Mouse (Mus musculus) heart, postnatal 36 days (tissue): ENCODE measurements around the gene Mybpc3. TPM values are rescaled to one million over a fixed set of nuclear protein-coding genes. Genes with fewer than 3 reads are reported as not detected.
A peak's percentile ranks its signal among the peaks of the same experiment; 100 is the strongest.

Experiments
- DNase-seq, 2 experiments: peaks; one replicate each; pipeline ENCODE4 v3.0.0; 2021 to 2022
- intact Hi-C: fragments of 180-260 bp; cut with DNase I; formaldehyde crosslinking; loops from one replicate; pipeline ENCODE4 v1.15.1; 2025
- total RNA-seq, 2 experiments: library from RNA; stranded (reverse); gene quantifications; 2 replicates each; pipeline ENCODE4 v1.2.3; 2021

The Mybpc3 gene
- total RNA-seq, 2 experiments from 2014 or later = 1,434 to 1,723 TPM

DNA sequence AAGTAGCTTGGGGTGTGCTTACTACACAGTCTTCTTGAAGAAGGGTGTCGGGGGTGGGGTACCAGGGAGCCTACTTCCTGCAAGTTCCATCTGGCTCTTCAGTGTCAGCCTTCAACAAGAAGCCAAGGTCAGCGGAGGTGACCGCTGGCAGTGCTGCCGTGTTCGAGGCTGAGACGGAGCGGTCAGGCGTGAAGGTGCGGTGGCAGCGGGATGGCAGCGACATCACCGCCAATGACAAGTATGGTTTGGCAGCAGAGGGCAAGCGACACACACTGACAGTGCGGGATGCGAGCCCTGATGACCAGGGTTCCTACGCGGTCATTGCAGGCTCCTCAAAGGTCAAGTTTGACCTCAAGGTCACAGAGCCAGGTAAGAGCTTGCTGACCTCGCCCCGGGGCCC, 1.1 kb downstream of the Mybpc3 start:
- intact Hi-C loops = loop anchor here (5.0 kb wide), 2 partner anchors 138 to 158 kb away; partner anchors contain the start of gene Pacsin3
- no peak for DNase-seq

DNA sequence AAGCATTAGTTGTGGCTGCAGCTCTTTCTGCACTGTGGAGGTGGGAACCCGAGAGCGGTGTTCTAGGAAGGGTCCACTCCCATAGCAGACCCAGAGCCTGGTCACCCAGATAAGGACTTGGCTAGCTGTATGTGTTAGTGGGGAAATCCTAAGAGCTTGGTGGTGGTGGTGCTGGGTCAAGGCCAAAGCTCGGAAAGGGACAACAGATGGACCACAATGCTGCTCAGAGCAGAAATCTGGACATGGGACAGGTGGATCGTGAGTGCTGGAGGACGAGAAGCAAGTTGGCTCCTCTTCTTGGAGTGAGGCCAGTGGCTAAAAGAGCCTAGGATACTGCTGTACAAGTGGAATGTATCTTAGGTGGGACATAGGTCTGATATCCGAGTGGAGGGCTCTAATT, 1.6 kb downstream of the Mybpc3 start:
- no peak for DNase-seq
- intact Hi-C loops = loop anchor here (5.0 kb wide), 2 partner anchors 138 to 158 kb away; partner anchors contain the start of gene Pacsin3

DNA sequence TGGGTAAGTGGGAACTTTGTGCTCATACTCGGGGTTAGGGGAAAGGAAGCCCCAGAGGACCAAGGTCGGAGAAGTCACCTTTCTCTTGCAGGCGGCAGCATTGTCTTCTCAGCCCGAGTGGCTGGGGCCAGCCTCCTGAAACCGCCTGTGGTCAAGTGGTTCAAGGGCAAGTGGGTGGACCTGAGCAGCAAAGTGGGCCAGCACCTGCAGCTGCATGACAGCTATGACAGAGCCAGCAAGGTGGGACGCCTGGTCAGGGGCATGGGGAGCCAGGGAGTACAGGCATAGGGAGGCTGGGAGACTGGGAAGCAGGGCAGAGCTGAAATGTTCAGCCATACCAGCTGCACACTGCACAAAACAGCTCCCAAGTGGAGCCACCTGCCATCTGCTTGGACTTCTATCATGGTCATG, 2.3 kb downstream of the Mybpc3 start:
- intact Hi-C loops = no loop called here
- DNase-seq = no peak

DNA sequence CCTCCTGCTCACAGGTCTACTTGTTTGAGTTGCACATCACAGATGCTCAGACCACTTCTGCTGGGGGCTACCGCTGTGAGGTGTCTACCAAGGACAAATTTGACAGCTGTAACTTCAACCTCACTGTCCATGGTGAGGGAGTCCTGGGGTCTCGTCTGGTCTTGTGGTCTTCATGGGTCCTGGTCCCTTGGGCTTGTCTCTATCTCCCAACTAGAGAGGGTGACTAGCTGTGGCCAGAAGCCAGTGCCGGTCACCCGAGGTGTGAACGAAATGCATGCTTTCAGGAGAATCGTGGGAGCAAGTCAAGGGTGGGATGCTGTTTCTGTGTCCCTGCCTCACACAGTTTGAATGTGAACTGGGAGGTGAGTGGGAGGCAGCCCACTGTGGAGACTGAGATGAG, 3.1 kb downstream of the Mybpc3 start:
- no peak for DNase-seq
- intact Hi-C loops = no loop called here

DNA sequence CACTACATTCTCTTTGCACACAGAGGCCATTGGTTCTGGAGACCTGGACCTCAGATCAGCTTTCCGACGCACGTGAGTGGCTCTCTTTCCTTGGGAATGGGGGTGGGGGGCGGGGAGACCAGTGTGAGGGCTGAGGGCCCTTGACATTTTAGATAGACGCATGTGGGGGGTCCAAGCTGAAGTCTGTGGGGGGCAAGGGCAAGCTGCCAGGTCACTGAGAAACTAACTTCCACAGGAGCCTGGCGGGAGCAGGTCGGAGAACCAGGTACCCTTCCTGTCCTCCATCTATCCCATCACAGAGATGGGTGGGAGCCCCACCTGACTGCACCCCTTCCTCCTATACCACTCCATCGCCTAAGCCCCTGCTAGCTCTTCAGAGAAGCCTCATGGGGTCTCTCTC, 3.6 kb downstream of the Mybpc3 start:
- intact Hi-C loops = no loop called here
- no peak for DNase-seq

DNA sequence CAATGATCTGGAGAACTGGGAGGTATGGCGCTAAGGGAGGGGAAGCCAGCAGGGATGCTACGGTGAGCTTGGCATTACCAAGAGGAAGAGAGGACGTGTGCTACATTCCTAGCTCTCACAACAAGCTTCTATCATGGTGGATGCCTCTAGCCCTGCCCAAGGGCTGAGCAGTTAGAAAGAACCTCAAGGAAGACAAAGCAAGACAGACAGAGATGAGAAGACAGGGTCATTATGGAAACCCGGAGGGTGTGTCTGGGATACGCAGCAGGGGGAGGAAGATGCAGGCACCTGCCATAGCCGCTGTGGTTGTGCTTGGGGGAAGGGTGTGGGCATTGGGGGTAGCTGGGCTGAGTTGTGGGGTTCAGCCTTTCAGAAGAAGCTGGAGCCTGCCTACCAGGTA, 5.6 kb downstream of the Mybpc3 start:
- intact Hi-C loops = no loop called here
- DNase-seq = no peak

DNA sequence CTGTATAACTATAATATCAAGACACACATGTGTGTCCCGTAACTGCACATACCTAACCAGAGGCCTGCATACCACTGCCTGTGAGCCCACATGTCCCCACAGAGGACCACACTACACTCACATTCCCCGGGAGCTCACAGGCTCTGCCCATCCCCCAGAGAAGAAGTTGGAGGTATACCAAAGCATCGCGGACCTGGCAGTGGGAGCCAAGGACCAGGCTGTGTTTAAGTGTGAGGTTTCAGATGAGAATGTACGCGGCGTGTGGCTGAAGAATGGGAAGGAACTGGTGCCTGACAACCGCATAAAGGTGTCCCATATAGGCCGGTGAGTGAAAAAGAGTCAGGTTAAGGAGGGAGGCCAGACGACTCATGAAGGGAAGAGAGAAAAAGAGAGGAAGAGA, 7.2 kb downstream of the Mybpc3 start:
- intact Hi-C loops = no loop called here
- DNase-seq = no peak

DNA sequence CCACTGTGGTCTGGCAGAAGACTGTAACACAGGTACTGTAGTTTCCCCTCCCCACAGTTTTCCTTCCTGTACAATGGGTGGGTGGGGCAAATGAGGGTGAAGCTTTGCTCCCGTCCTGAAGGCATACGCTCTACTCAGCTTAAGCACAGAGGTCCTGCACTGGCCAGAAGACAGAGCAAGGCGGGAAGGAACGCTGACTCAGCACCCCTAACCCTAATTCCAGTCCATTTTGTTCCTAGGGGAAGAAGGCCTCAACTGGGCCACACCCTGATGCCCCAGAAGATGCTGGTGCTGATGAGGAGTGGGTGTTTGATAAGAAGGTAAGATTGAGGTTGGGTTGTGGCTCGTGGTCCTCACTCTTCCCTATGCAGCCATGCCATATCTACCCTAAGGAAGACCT, 10.8 kb downstream of the Mybpc3 start:
- no peak for DNase-seq
- intact Hi-C loops = no loop called here

DNA sequence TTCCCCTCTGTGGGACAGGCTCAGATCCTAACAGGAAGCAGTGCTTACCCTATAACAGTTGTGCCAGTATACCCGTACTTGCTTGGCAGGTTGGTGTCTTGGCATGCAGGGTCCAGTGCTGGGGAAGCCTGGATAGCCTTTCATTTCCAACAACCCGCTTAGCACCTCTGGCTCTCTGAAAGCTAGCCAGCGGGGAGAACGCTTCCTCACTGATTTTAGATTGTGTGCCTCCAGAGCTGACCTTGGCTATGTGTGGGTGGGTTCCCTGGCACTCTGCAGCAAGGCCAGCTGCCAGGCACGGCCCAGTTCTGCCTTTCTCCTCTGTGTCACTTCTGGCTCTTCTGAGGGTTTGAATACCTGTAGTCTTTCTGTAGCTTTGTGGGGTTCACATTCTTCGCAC, 12.2 kb downstream of the Mybpc3 start:
- peak in 1 of 2 experiments; percentile 37 for DNase-seq
- intact Hi-C loops = no loop called here

DNA sequence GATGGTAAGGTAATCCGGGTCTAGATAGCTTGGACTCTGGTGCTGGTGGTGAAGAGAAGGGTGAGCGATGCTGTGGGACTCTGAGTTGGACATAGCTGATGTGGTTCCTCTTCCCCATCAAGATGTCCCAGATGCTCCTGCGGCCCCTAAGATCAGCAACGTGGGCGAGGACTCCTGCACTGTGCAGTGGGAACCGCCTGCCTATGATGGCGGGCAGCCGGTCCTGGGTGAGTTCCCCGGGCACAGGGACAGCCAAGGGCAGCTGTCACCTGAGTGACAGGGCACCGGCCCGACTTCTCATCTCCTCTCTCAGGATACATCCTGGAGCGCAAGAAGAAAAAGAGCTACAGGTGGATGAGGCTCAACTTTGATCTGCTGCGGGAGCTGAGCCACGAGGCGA, 13.3 kb downstream of the Mybpc3 start:
- DNase-seq = no peak
- intact Hi-C loops = no loop called here

DNA sequence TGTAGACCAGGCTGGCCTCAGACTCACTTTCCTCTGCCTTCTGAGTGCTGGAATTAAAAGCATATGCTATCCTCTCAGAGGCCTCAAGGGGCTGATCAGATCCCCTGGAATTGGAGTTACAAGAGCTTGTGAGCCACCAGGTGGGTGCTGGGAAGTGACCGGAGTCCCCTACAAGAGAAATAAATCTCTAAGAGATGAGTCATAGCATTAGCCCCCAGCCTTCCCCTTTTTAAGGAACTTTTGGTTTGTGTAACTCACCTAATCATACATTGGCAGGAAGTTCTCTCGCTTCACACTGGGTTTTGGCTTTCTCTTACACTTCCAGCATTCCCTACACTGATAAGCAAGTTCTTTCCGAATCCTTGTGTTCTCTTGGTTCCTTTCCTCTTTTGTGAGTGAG, 14.1 kb downstream of the Mybpc3 start:
- no peak for DNase-seq
- intact Hi-C loops = no loop called here

DNA sequence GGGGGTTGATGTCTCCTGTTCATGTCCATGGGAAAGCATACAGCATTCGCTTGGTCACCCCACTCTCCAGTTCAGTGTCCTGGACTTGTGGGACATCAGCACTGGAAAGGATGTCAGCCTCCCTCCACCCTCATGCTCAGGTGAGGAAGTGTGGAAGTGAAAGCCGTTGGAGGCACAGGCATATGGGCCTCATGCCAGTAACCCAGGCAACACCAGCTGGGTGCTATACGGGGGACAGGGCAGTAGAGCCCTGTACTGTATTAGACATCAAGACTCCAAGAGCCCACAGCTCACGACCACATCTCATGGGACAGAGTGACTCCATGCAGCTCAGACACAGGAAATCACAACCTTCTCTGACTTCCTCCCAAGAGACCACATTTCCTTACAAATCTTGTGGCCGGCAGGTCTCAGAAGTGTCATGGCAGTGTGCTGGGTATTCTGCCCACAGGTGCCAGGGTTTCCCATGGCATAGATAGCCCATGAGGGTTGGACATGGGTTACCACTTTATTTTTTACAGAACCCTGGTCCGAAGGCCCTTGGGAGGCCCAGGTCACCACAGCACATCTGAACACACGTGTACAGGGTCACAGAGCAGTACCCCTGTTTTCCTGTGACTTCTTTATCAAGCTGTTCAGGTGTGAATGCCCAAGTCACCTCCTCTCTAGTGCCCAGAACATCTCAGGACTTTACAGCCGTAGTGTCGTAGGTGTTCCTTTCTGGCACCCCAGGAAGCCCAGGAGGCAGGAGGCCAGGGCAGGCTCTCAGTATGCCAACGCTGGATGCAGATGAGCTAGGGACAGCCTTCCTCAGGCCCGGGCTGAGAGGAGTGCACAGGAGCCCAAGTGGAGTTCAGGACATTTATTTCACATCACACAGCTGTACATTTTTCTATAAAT, 18.8 kb downstream of the Mybpc3 start:
- intact Hi-C loops = no loop called here
- no peak for DNase-seq

DNA sequence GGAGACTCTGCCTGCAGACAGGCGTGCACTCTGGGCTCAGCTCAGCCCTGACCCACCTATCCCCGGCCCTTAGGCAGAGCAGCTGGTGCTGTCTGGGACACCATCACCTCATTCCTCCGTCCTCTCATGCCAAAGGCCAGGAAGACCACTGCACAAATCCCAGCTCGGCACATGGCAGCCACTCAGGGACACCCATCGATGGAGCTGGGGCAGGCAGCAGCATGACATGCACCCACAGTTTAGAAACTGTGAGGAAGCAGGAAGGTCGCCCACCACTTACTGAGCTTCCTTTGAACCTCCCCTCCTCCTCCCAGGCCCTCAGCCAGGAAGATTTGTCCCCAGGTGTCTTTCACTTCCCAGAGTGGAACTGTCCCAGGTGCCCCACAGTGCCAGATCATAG, 19.5 kb downstream of the Mybpc3 start:
- no peak for DNase-seq

DNA sequence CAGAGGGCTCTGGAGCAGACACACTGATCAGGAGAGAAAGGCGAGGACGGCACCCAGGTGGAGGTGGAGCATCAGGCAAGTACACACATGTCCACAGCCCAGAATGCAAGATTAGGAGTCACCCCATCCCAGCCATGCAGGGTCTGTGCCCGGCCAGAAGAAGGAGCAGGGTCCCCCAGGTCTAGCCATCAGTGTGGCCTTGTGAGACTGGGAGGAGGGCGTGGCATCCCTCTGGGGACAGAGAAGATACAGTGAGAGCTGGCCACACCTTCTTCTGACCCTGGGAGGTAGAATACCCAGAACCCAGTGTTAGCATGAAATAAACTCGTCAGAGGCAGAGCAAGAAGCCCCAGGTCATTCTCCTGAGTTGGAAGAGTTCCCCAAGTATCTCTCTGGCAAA, 21.4 kb downstream of the Mybpc3 start:
- DNase-seq = no peak
- intact Hi-C loops = no loop called here

More for the DNA sequence above, 19.5 kb downstream of the Mybpc3 start:
- intact Hi-C loops = no loop called here

DNA sequence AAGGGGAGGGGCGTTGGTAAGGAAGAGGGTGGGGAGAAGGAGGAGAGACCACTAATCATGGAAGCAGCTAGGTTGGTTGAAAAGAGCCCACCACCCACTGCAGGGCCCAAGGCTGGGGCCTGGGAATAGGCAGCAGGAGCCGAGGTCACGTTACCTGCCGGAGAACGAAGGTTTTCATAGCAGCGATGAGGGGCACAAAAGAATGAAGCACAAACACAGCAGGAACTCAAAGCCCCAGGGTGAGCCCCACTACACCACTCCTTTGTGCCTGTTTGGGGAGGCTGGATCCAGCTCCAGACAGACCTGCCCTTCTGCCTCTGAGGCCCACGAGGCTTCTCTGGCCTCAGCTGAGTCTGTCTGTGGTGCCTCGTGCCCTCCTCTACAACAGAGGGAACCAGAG, 21.8 kb downstream of the Mybpc3 start:
- no peak for DNase-seq
- intact Hi-C loops = no loop called here

DNA sequence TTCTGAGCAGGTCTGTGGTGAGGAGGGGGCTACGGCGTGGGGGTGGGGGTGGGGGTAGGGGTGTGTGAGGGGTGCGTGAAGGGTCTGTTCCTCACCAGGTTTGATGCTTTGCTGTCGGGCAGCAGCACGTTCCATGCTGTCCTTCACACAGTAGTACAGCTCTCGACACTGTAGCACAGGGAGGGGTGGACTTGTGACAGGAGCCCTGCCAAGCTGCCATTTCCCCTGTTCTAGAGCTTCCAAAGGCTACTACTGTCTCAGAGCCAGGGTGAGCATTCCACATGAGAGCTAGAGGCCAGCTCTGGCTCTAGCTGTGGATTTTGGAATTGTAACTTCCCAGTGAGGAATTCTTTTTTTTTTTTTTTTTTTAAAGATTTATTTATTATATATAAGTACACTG, 25.0 kb downstream of the Mybpc3 start:
- DNase-seq = no peak
- intact Hi-C loops = no loop called here

DNA sequence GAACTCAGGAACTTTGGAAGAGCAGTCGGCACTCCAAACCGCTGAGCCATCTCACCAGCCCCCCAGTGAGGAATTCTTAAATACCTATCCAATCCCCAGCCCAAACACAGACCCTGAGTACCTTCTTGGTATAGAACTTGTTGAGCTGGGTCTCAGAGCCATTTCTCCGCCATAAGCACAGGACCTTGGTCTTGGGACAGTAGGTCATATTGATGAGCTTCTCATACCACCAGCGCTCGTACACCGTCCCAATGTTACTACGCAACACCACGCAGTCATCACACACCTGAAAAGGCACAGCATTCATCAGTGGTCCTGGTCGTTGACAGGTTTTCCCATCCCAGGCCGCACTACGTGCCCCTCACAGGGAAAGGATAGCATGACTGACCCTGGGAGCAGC, 25.5 kb downstream of the Mybpc3 start:
- intact Hi-C loops = no loop called here
- DNase-seq = no peak

DNA sequence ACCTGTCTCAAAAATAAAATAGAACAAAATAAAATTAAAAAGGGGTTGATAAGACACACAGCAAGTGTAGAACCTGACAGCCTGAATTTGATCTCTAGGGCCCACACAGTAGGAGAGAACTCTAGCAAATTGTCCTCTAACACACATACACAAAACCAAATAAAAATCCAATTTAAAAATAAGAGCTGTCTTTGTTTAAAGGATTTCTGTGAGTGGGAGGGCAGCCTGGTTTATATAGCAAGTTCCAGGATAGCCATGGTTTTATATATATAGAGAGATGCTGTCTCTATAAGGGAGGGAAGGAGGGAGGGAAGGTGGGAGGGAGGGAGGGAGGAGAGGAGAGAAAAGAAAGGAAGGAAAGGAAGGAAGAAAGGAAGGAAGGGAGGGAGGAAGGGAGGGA, 30.2 kb downstream of the Mybpc3 start:
- intact Hi-C loops = no loop called here
- no peak for DNase-seq

DNA sequence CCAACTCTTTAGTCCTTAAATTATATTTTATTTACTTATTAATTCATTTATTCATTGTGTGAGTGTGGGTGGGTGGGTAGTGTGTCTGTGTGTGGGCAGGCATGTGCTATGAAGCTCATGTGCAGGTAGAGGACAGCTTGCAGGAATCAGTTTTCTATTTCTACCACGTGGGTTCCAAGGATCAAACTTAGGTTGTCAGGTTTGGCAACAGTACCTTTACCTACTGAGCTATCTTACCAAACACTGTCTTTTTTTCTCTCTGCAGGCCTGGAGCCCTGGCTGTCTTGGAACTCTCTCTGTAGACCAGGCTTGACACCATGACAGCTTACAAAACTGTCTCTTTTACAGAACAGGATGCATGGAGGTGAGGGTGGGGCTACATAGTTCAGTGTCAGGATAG, 33.4 kb downstream of the Mybpc3 start:
- DNase-seq = no peak
- intact Hi-C loops = no loop called here

DNA sequence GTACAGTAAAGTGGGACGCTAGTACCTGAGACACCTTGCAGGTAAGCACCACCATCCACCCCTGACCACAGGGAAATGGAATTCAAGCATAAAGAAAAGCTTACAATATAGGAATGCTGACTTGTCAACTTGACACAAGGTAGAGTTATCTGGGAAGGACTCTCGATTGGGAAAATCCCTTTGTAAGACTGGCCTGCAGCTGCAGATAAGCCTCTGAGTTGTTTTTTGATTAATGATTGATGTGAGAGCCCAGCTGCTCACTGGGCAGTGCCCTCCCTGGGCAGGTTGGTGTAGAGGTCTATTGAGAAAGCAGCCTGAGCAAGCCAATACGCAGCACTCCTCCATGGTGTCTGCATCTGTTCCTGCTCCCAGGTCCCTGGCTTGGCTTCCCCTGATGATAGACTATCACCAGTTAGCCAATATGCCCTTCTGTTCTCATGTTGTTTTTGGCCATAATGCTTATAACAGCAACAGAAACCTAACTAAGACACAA, 35.0 kb downstream of the Mybpc3 start:
- intact Hi-C loops = no loop called here
- DNase-seq = no peak

DNA sequence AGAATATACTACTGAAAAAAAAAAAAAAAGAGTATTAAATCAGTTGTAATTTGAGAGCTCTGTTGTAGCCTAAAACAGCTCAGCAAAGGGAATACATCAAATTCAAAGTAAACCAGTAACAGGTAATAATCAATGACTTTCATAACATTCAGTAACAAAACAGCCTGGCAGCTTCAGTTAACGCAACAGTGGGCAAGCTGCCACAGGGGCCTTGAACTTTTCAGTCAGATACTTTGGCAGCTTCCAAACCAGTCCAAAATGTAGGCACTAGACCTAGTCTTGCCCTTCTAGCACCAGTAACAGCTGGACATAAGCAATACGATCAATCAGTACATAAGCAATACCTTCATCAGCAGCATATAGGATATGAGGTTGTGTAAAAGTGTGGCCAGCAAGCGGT, 36.1 kb downstream of the Mybpc3 start:
- intact Hi-C loops = no loop called here
- no peak for DNase-seq

DNA sequence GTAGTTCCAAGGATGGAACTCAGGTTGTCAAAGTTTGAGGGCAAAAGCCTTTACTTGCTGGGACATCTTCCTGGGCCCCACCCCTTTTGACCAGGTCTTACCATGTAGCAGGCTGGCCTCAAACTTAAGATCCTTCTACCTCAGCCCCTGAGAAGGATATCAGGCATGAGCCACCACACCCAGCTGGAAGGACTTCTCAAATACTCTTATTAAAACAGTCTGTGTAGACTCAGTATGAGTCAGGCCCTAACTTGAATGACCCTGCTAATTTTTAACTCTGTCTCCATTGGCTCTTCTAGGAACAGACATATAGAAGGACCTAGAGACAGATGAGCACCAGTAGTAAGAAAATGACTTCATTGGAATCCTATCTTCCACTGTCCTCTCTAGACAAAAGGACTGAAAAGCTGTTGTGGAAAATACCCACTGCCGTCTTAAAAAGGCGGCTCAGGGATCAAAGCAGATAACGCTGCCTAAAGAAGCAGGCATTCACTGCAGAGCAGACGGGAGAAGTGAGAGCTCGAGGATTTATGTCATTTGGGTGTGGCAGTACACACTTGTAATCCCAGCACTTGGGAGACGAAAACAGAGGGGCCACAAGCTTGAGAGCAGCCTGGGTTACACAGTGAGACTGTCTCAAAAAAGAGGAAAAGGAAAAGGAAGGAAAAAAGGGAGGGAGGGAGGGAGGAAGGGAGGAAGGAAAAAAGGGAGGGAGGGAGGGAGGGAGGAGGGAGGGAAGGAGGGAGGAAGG, 39.2 kb downstream of the Mybpc3 start:
- intact Hi-C loops = no loop called here
- no peak for DNase-seq
